Mouse (Mus musculus): Measurements from ENCODE around the gene Gjd3. TPM values are rescaled to one million over a fixed set of nuclear protein-coding genes. Genes with fewer than 3 reads are reported as not detected.

The Gjd3 gene
- polyA plus RNA-seq, 1 experiment from 2014 or later, result 2.3 TPM

DNA sequence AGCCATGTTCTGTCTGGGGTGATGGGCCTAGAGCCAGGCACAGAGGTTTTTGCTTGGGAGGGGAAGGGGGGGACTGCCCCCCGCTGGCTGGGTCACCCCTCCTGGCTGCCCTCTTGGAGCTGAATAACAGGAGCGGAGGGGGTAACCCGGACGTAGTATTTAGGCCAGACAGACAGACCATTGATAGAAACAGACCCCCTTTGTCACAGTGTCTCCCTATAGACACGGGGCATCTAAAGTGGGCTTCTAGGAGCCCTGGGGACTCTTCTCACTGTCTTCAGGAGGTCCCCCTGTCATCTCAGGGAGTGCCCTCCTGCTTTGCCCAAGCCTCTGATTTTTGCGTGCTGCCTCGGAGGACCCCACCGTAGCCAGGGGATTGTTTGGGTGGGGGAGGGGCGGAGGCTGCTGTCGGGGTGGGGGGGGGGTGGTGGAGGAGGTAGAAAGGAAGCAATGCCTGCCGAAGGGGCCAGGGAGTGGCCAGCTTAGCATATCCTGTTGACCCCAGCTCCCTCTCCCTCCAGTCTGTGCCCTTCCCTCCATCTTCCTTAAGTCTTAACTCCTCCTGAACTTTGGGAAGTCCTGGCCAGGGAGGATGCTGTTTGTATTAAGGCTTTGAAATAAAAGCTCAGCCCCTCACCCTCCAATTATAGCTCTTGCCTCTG, 17.3 kb downstream of the Gjd3 start:
- no peak for ATAC-seq (ENCODE audit: insufficient number of reproducible peaks, insufficient read depth, low FRiP score, low read depth)
- no peak overlapping the region for H3K4me3 ChIP-seq (ENCODE audit: control insufficient read depth in 1 of 2, insufficient read depth in 1 of 2, low read depth in 1 of 2, low read length in 2 of 2)
- H3K9me3 ChIP-seq (ENCODE audit: control insufficient read depth, low read length), result no peaks in the 10 kb centered on the region
- WGBS, result 28% methylated on average over 9 of the region's 11 CpGs
- H3K9ac ChIP-seq (ENCODE audit: low read length), result peak overlapping the region; percentile 82; the same call in 1 of the 2 replicates
- H3K36me3 ChIP-seq (ENCODE audit: control insufficient read depth, insufficient read depth, low read length), result peaks cover 43% of the 10 kb centered on the region
- H3K27ac ChIP-seq (replicated peaks in 1 of 2; ENCODE audit: control insufficient read depth in 1 of 2, insufficient read depth in 1 of 2, low read depth in 2 of 2, low read length in 2 of 2), result peak overlapping the region in 1 of 2 experiments; percentile 91; a peak in 2 of 4 replicates
- H3K4me2 ChIP-seq (ENCODE audit: low read length), result peak overlapping the region; percentile 88
- peaks cover 65 to 97% of the 10 kb centered on the region in 2 experiments for H3K4me1 ChIP-seq (ENCODE audit: control insufficient read depth in 2 of 2, insufficient read depth in 2 of 2, low read length in 2 of 2)
- H3K27me3 ChIP-seq (ENCODE audit: control insufficient read depth, insufficient read depth, low read length), result no peaks in the 10 kb centered on the region

DNA sequence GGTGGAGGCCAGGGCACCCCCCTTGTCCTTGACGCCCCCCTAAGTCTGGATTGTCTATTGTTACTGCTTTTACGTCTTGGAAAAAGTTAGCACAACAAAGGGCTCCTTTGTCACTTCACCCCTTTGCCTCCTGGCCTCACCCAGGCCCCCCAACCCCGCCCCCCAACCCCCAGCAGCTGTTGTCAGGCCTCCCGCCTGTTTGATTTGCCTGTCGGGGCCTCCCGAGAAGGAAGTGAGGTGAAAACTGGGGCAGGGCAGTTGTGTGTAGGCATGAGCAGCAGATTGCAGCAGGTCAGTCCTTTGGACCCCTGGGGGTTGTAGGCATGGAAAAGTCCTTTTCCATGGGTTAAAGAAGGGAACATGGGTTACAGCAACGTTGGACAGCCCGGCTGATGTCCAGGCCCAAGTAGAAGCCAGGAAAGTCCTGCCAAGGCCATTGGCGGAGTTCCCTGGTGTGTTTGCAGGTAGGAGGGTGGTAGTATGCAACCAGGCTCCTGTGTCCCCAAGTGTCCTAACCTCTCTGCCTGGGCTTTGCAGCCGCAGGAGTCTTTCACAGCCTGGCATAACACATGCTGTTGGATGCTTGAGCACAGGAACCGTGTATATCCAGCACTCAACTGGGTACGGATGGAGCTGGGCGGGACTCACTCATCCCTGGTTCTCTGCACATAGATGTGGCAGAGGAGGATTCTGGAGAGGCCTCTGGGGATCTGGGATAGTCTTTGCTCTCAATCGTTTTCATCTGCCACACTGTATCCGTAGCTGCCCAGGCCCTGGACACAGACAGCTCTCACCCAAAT, 18.0 kb downstream of the Gjd3 start:
- WGBS, result 32% methylated on average over 15 of the region's 15 CpGs
- ATAC-seq (ENCODE audit: insufficient number of reproducible peaks, insufficient read depth, low FRiP score, low read depth), result no peak
- Histone ChIP-seq H3K9me3 (ENCODE audit: control insufficient read depth, low read length) (no peaks in the 10 kb centered on the region), H3K4me1 (ENCODE audit: control insufficient read depth in 2 of 2, insufficient read depth in 2 of 2, low read length in 2 of 2) (peaks cover 65 to 96% of the 10 kb centered on the region in 2 experiments), H3K4me2 (ENCODE audit: low read length) (peak overlapping the region; percentile 88), H3K27ac (replicated peaks in 1 of 2; ENCODE audit: control insufficient read depth in 1 of 2, insufficient read depth in 1 of 2, low read depth in 2 of 2, low read length in 2 of 2) (peak overlapping the region; percentile 88 to 91), H3K4me3 (ENCODE audit: control insufficient read depth in 1 of 2, insufficient read depth in 1 of 2, low read depth in 1 of 2, low read length in 2 of 2) (0 out of 4 replicates have a peak overlapping the region, but pooled peaks of 1 of the 2 experiments have one; percentile 65), H3K27me3 (ENCODE audit: control insufficient read depth, insufficient read depth, low read length) (no peaks in the 10 kb centered on the region), H3K9ac (ENCODE audit: low read length) (peak overlapping the region; percentile 82), H3K36me3 (ENCODE audit: control insufficient read depth, insufficient read depth, low read length) (peaks cover 36% of the 10 kb centered on the region)

DNA sequence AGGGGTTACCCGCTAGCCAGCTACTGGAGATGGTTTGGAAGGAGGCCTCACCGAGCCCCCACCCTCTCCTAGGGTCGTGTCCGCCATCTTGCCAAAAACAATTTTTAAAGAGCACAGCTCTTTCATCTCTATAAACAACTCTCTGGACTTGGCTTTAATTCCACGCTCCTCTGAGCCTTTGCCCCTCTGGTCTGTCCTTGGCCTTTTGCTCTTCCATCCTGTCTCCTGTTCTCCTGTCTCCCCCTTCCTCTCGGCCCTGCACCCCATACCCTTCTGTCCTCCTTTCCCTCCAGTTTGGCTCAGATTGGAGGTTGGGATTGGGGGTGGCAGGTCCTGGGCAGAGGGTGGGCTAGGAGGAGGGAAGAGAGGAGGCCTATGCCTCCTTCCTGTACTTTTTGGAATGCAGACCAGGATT, 18.6 kb downstream of the Gjd3 start:
- Histone ChIP-seq H3K4me2 (ENCODE audit: low read length) (peak overlapping the region; percentile 88), H3K9ac (ENCODE audit: low read length) (peak overlapping the region; percentile 82), H3K4me1 (ENCODE audit: control insufficient read depth in 2 of 2, insufficient read depth in 2 of 2, low read length in 2 of 2) (peaks cover 66 to 96% of the 10 kb centered on the region in 2 experiments), H3K27ac (replicated peaks in 1 of 2; ENCODE audit: control insufficient read depth in 1 of 2, insufficient read depth in 1 of 2, low read depth in 2 of 2, low read length in 2 of 2) (peak overlapping the region; percentile 88 to 91), H3K27me3 (ENCODE audit: control insufficient read depth, insufficient read depth, low read length) (no peaks in the 10 kb centered on the region), H3K4me3 (ENCODE audit: control insufficient read depth in 1 of 2, insufficient read depth in 1 of 2, low read depth in 1 of 2, low read length in 2 of 2) (peak overlapping the region; percentile 55 to 65; a peak in 3 of 4 replicates), H3K9me3 (ENCODE audit: control insufficient read depth, low read length) (no peaks in the 10 kb centered on the region), H3K36me3 (ENCODE audit: control insufficient read depth, insufficient read depth, low read length) (peaks cover 31% of the 10 kb centered on the region)
- no peak for ATAC-seq (ENCODE audit: insufficient number of reproducible peaks, insufficient read depth, low FRiP score, low read depth)
- 38% methylated on average over 6 of the region's 6 CpGs for WGBS

DNA sequence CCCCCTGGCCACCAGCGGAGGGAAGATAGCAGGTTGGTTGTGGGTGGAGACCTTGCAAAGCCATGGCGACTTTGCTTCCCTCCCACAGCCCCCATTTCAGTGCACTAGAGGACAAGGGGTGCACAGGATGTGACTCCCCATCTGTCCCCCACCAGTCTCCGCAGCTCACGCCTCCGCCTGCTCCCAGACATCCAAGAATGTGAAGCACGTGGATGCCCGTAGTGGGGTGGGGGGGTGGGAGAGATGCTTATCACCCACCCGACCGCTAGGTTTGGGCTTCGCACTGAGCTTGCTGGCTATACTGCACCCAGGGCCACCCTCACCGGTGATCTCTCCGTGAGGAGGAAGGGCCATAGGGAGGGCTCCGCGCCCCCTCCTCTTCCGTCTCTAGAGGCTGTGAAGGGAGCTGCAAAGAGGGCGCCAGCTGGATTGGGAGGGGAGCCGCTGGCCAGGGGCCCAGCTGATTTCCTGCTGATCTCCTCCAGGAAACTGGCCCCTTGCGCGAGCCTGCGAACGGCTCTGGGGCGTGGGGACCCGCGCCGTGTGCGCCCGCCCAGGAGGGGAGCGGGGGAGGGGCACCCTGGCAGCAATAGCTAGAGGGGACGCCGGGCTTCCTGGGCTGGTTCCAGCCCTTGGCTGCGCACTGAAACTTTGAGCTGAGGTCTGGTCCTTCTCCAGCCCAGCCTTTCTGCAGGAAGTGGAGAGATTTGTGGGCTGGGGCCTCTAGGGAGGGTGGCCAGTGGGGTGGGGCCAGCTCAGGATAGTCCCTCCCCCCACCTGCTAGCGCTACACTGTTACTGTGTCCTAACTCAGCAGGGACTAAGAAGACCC, 19.4 kb downstream of the Gjd3 start:
- peak; percentile 75 for ATAC-seq (ENCODE audit: insufficient number of reproducible peaks, insufficient read depth, low FRiP score, low read depth)
- peaks cover 23% of the 10 kb centered on the region for H3K36me3 ChIP-seq (ENCODE audit: control insufficient read depth, insufficient read depth, low read length)
- H3K9me3 ChIP-seq (ENCODE audit: control insufficient read depth, low read length), result no peaks in the 10 kb centered on the region
- peak overlapping the region; percentile 82 for H3K9ac ChIP-seq (ENCODE audit: low read length)
- H3K4me1 ChIP-seq (ENCODE audit: control insufficient read depth in 2 of 2, insufficient read depth in 2 of 2, low read length in 2 of 2), result peaks cover 63 to 94% of the 10 kb centered on the region in 2 experiments
- peak overlapping the region; percentile 88 to 91 for H3K27ac ChIP-seq (replicated peaks in 1 of 2; ENCODE audit: control insufficient read depth in 1 of 2, insufficient read depth in 1 of 2, low read depth in 2 of 2, low read length in 2 of 2)
- H3K4me3 ChIP-seq (ENCODE audit: control insufficient read depth in 1 of 2, insufficient read depth in 1 of 2, low read depth in 1 of 2, low read length in 2 of 2), result peak overlapping the region; percentile 55 to 65
- H3K4me2 ChIP-seq (ENCODE audit: low read length), result peak overlapping the region; percentile 88
- no peaks in the 10 kb centered on the region for H3K27me3 ChIP-seq (ENCODE audit: control insufficient read depth, insufficient read depth, low read length)
- 1% methylated on average over 31 of the region's 32 CpGs for whole genome bisulfite sequencing

DNA sequence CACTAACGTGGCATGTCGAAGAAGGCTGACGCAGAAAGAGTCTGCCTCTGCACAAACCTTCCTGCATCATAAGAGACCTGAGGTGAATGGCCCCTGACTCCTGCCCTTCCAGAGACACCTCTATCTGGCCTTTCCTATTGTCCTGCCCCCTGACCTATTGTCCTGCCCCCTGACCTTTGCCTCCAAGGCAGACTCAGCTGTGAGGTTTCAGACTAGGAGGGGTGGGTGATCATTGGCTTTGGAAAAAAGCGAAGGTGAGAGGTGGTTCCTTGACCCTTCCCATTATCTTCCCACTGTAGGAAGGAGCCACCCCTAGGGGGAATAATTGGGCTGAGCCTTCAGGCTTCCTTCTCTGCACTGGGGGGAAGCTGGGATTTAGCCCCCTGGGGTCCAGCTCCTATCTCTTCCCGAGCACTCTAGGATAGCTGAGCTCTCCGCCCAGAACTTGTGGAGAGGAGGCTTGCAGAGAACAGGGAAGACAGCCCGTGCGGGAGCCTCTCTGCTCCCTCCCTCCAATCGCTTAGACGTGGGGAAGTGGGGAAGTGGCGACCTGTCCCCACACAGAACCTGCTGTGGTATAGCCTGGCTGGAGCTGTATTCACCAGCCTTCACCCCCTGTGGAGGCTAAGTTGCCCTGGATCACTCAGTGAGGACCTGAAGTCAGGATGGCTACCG, 20.3 kb downstream of the Gjd3 start:
- Histone ChIP-seq H3K36me3 (ENCODE audit: control insufficient read depth, insufficient read depth, low read length) (peaks cover 21% of the 10 kb centered on the region), H3K27ac (replicated peaks in 1 of 2; ENCODE audit: control insufficient read depth in 1 of 2, insufficient read depth in 1 of 2, low read depth in 2 of 2, low read length in 2 of 2) (peak overlapping the region; percentile 88 to 91), H3K4me3 (ENCODE audit: control insufficient read depth in 1 of 2, insufficient read depth in 1 of 2, low read depth in 1 of 2, low read length in 2 of 2) (peak overlapping the region; percentile 55 to 65), H3K9ac (ENCODE audit: low read length) (peak overlapping the region; percentile 82), H3K9me3 (ENCODE audit: control insufficient read depth, low read length) (no peaks in the 10 kb centered on the region), H3K4me2 (ENCODE audit: low read length) (peak overlapping the region; percentile 88), H3K27me3 (ENCODE audit: control insufficient read depth, insufficient read depth, low read length) (no peaks in the 10 kb centered on the region), H3K4me1 (ENCODE audit: control insufficient read depth in 2 of 2, insufficient read depth in 2 of 2, low read length in 2 of 2) (peaks cover 57 to 87% of the 10 kb centered on the region in 2 experiments)
- ATAC-seq (ENCODE audit: insufficient number of reproducible peaks, insufficient read depth, low FRiP score, low read depth), result no peak
- 18% methylated on average over 12 of the region's 12 CpGs for WGBS

DNA sequence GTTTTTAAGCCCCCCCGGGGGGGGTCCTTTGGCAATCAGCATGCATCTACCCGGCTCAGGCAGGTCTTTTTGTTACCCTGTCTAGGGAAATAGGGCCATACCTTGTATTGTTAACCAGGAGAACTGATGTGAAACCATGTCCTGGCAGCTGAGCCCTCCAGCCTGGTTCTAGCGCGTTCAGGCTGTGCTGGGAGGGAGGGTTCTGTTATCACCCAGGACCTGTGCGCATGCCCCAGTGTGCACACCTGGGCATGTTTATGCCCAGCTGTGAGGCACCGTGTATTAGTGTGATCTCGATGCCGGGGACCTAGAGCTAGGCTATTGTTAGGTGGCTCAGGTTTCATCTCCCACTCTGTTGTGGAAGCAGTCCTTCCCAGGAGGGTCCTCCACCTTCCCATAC, 21.1 kb downstream of the Gjd3 start:
- 21% methylated on average over 8 of the region's 8 CpGs for whole genome bisulfite sequencing
- no peaks in the 10 kb centered on the region for H3K27me3 ChIP-seq (ENCODE audit: control insufficient read depth, insufficient read depth, low read length)
- peaks cover 21% of the 10 kb centered on the region for H3K36me3 ChIP-seq (ENCODE audit: control insufficient read depth, insufficient read depth, low read length)
- H3K4me1 ChIP-seq (ENCODE audit: control insufficient read depth in 2 of 2, insufficient read depth in 2 of 2, low read length in 2 of 2), result peaks cover 52 to 79% of the 10 kb centered on the region in 2 experiments
- no peak for ATAC-seq (ENCODE audit: insufficient number of reproducible peaks, insufficient read depth, low FRiP score, low read depth)
- H3K9me3 ChIP-seq (ENCODE audit: control insufficient read depth, low read length), result no peaks in the 10 kb centered on the region
- H3K4me3 ChIP-seq (ENCODE audit: control insufficient read depth in 1 of 2, insufficient read depth in 1 of 2, low read depth in 1 of 2, low read length in 2 of 2), result peak overlapping the region; percentile 55 to 65
- peak overlapping the region; percentile 88 for H3K4me2 ChIP-seq (ENCODE audit: low read length)
- peak overlapping the region; percentile 82 for H3K9ac ChIP-seq (ENCODE audit: low read length)
- peak overlapping the region in 1 of 2 experiments; percentile 91; a peak in 1 of 4 replicates for H3K27ac ChIP-seq (replicated peaks in 1 of 2; ENCODE audit: control insufficient read depth in 1 of 2, insufficient read depth in 1 of 2, low read depth in 2 of 2, low read length in 2 of 2)

Measured in heart, embryonic 14.5 days (tissue).